Mouse (Mus musculus): ENCODE results near the gene Ccdc50. TPM values are rescaled to one million over a fixed set of nuclear protein-coding genes. Genes with fewer than 3 reads are reported as not detected.

Gene Ccdc50
- polyA plus RNA-seq, 1 experiment from 2014 or later: 22.5 TPM

GRCm38 (mm10) chr16:27390306-27390705 is 1.6 kb downstream of the Ccdc50 start:
- no peak for TF ChIP-seq EP300 (IDR thresholded peaks at IDR 0.05)
- TF ChIP-seq CTCF (IDR thresholded peaks at IDR 0.05): no peak
- Histone ChIP-seq H3K36me3 (ENCODE audit: insufficient read depth, low read length) (no peaks in the 10 kb centered on the region), H3K4me3 (ENCODE audit: low read depth, low read length) (no peak overlapping the region), H3K27me3 (replicated peaks; ENCODE audit: insufficient read depth, low read length) (no peaks in the 10 kb centered on the region), H3K9ac (replicated peaks; ENCODE audit: low read depth) (peak overlapping the region; percentile 94; the same call in 1 of the 2 replicates), H3K9me3 (ENCODE audit: low read length) (no peaks in the 10 kb centered on the region), H3K4me2 (replicated peaks; ENCODE audit: low read depth, low read length) (peak overlapping the region; percentile 65), H3K4me1 (ENCODE audit: insufficient read depth, low read depth, low read length) (peaks cover 7% of the 10 kb centered on the region; the same call in 1 of the 2 replicates), H3K27ac (ENCODE audit: low read length) (no peak overlapping the region)
- 83% methylated on average over 4 of the region's 4 CpGs for WGBS
- DNase-seq (ENCODE audit: low spot score): no peak
- no peak for ATAC-seq

GRCm38 (mm10) chr16:27391845-27392244 is 3.2 kb downstream of the Ccdc50 start:
- Histone ChIP-seq H3K9ac (replicated peaks; ENCODE audit: low read depth) (no peak overlapping the region), H3K36me3 (ENCODE audit: insufficient read depth, low read length) (no peaks in the 10 kb centered on the region), H3K4me2 (replicated peaks; ENCODE audit: low read depth, low read length) (no peak overlapping the region), H3K27me3 (replicated peaks; ENCODE audit: insufficient read depth, low read length) (no peaks in the 10 kb centered on the region), H3K9me3 (ENCODE audit: low read length) (no peaks in the 10 kb centered on the region), H3K4me3 (ENCODE audit: low read depth, low read length) (no peak overlapping the region), H3K27ac (ENCODE audit: low read length) (no peak overlapping the region), H3K4me1 (ENCODE audit: insufficient read depth, low read depth, low read length) (peaks cover 7% of the 10 kb centered on the region; the same call in 1 of the 2 replicates)
- ATAC-seq (no peak), DNase-seq (ENCODE audit: low spot score) (no peak)
- whole genome bisulfite sequencing: 61% methylated on average over 2 of the region's 2 CpGs
- no peak for TF ChIP-seq EP300 (IDR thresholded peaks at IDR 0.05)
- no peak for TF ChIP-seq CTCF (IDR thresholded peaks at IDR 0.05)

- Histone ChIP-seq H3K9me3 (ENCODE audit: low read length) (no peaks in the 10 kb centered on the region), H3K36me3 (ENCODE audit: insufficient read depth, low read length) (no peaks in the 10 kb centered on the region), H3K9ac (replicated peaks; ENCODE audit: low read depth) (no peak overlapping the region), H3K27me3 (replicated peaks; ENCODE audit: insufficient read depth, low read length) (no peaks in the 10 kb centered on the region), H3K27ac (ENCODE audit: low read length) (no peak overlapping the region), H3K4me3 (ENCODE audit: low read depth, low read length) (no peak overlapping the region), H3K4me1 (ENCODE audit: insufficient read depth, low read depth, low read length) (peaks cover 5% of the 10 kb centered on the region; the same call in 1 of the 2 replicates), H3K4me2 (replicated peaks; ENCODE audit: low read depth, low read length) (no peak overlapping the region)
- 87% methylated on average over 4 of the region's 4 CpGs for WGBS
- DNase-seq (ENCODE audit: low spot score): no peak
- TF ChIP-seq CTCF (IDR thresholded peaks at IDR 0.05): no peak
- ATAC-seq: no peak
Measured at GRCm38 (mm10) chr16:27395251-27396037, 6.8 kb downstream of the Ccdc50 start.

- TF ChIP-seq EP300 (IDR thresholded peaks at IDR 0.05) (no peak), CTCF (IDR thresholded peaks at IDR 0.05) (no peak)
- Histone ChIP-seq H3K27me3 (replicated peaks; ENCODE audit: insufficient read depth, low read length) (no peaks in the 10 kb centered on the region), H3K4me2 (replicated peaks; ENCODE audit: low read depth, low read length) (no peak overlapping the region), H3K4me3 (ENCODE audit: low read depth, low read length) (no peak overlapping the region), H3K27ac (ENCODE audit: low read length) (no peak overlapping the region), H3K9me3 (ENCODE audit: low read length) (no peaks in the 10 kb centered on the region), H3K36me3 (ENCODE audit: insufficient read depth, low read length) (no peaks in the 10 kb centered on the region), H3K9ac (replicated peaks; ENCODE audit: low read depth) (no peak overlapping the region), H3K4me1 (ENCODE audit: insufficient read depth, low read depth, low read length) (peaks cover under 1% of the 10 kb centered on the region; the same call in 1 of the 2 replicates)
- no peak for ATAC-seq
- 93% methylated on average over 1 of the region's 1 CpGs for WGBS
- DNase-seq (ENCODE audit: low spot score): no peak
Measured at GRCm38 (mm10) chr16:27396951-27397350, 8.3 kb downstream of the Ccdc50 start.

GRCm38 (mm10) chr16:27399026-27399718 is 10.5 kb downstream of the Ccdc50 start:
- no peak overlapping the region for H3K9ac ChIP-seq (replicated peaks; ENCODE audit: low read depth)
- no peak for TF ChIP-seq EP300 (IDR thresholded peaks at IDR 0.05)
- TF ChIP-seq CTCF (IDR thresholded peaks at IDR 0.05): no peak
- H3K27ac ChIP-seq (ENCODE audit: low read length): no peak overlapping the region
- H3K9me3 ChIP-seq (ENCODE audit: low read length): no peaks in the 10 kb centered on the region
- ATAC-seq (no peak), DNase-seq (ENCODE audit: low spot score) (no peak)
- no peaks in the 10 kb centered on the region for H3K27me3 ChIP-seq (replicated peaks; ENCODE audit: insufficient read depth, low read length)
- no peak overlapping the region for H3K4me3 ChIP-seq (ENCODE audit: low read depth, low read length)
- 88% methylated on average over 3 of the region's 3 CpGs for WGBS
- H3K36me3 ChIP-seq (ENCODE audit: insufficient read depth, low read length): no peaks in the 10 kb centered on the region
- H3K4me1 ChIP-seq (ENCODE audit: insufficient read depth, low read depth, low read length): no peaks in the 10 kb centered on the region
- no peak overlapping the region for H3K4me2 ChIP-seq (replicated peaks; ENCODE audit: low read depth, low read length)

GRCm38 (mm10) chr16:27399719-27400253 is 11.1 kb downstream of the Ccdc50 start:
- 88% methylated on average over 6 of the region's 6 CpGs for WGBS
- Histone ChIP-seq H3K27ac (ENCODE audit: low read length) (no peak overlapping the region), H3K4me3 (ENCODE audit: low read depth, low read length) (no peak overlapping the region), H3K4me2 (replicated peaks; ENCODE audit: low read depth, low read length) (no peak overlapping the region), H3K9me3 (ENCODE audit: low read length) (no peaks in the 10 kb centered on the region), H3K4me1 (ENCODE audit: insufficient read depth, low read depth, low read length) (no peaks in the 10 kb centered on the region), H3K27me3 (replicated peaks; ENCODE audit: insufficient read depth, low read length) (no peaks in the 10 kb centered on the region), H3K36me3 (ENCODE audit: insufficient read depth, low read length) (no peaks in the 10 kb centered on the region), H3K9ac (replicated peaks; ENCODE audit: low read depth) (no peak overlapping the region)
- DNase-seq (ENCODE audit: low spot score) (no peak), ATAC-seq (no peak)
- TF ChIP-seq CTCF (IDR thresholded peaks at IDR 0.05) (no peak), EP300 (IDR thresholded peaks at IDR 0.05) (no peak)
